Mouse (Mus musculus): ENCODE results near the gene Dnase2a. TPM values are rescaled to one million over a fixed set of nuclear protein-coding genes. Genes with fewer than 3 reads are reported as not detected.

The Dnase2a gene
- polyA plus RNA-seq, 2 experiments = 8.4 to 9.6 TPM

DNA sequence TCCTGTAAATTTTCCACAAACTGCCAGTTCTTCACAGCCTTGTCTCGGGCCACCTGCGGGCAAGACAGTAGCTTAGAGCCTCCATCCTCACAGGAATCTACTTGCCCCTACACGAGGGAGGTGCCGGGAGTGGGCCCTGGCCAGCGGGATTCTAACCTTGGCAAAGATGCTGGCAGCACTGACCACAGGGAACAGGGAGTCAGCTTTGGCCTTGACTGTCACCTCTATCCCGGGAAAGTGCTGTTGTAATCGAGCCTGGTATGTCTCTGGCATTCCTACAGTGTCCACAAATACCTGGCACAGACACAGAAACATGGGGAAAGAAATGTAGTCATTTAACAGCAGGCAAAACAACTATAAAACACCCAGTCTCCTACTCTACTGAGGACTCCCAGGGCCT is 51.5 kb downstream of the Dnase2a start:
- ATAC-seq (ENCODE audit: insufficient read depth) = no peak
- no peak overlapping the region for H3K4me3 ChIP-seq (ENCODE audit: insufficient read depth in 1 of 2, low read depth in 2 of 2, low read length in 2 of 2)
- peaks cover 0 to 6% of the 10 kb centered on the region in 2 experiments for H3K4me1 ChIP-seq (replicated peaks; ENCODE audit: control insufficient read depth in 2 of 2, insufficient read depth in 2 of 2, low read length in 1 of 2)
- no peak overlapping the region for H3K9ac ChIP-seq (replicated peaks)
- H3K27me3 ChIP-seq (ENCODE audit: control insufficient read depth, insufficient read depth, low read length) = no peaks in the 10 kb centered on the region
- TF ChIP-seq EP300 (IDR thresholded peaks at IDR 0.05; ENCODE audit: low read depth) = no peak
- TF ChIP-seq CTCF (IDR thresholded peaks at IDR 0.05; ENCODE audit: low read depth) = no peak
- DNase-seq (ENCODE audit: low read depth in 3 of 3, low spot score in 3 of 3) = no peak
- no peak overlapping the region for H3K4me2 ChIP-seq (ENCODE audit: low read depth)
- peaks cover 43% of the 10 kb centered on the region for H3K36me3 ChIP-seq (replicated peaks; ENCODE audit: control insufficient read depth, insufficient read depth, low read depth)
- 79% methylated on average over 7 of the region's 7 CpGs for WGBS (ENCODE audit: insufficient replicate concordance)
- H3K27ac ChIP-seq = no peak overlapping the region
- H3K9me3 ChIP-seq (ENCODE audit: control insufficient read depth, low read length) = no peaks in the 10 kb centered on the region

DNA sequence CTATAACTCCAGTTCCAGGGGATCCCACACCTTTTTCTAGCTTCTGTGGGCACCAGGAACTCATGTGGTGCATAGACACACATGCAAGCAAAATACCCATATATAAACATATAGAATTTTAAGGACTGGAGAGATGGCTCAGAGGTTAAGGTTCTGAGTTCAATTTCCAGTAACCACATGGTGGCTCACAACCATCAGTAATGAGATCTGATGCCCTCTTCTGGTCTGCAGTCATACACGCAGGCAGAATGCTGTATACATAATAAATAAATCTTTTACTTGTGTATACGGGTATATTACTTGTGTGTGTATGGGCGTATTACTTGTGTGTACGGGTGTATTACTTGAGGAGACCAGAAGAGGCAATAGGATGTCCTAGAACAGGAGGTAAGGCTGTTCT is 55.6 kb downstream of the Dnase2a start:
- TF ChIP-seq CTCF (IDR thresholded peaks at IDR 0.05; ENCODE audit: low read depth) (peak; percentile 53), EP300 (IDR thresholded peaks at IDR 0.05; ENCODE audit: low read depth) (no peak)
- Histone ChIP-seq H3K4me3 (ENCODE audit: insufficient read depth in 1 of 2, low read depth in 2 of 2, low read length in 2 of 2) (no peak overlapping the region), H3K27me3 (ENCODE audit: control insufficient read depth, insufficient read depth, low read length) (no peaks in the 10 kb centered on the region), H3K9ac (replicated peaks) (no peak overlapping the region), H3K36me3 (replicated peaks; ENCODE audit: control insufficient read depth, insufficient read depth, low read depth) (peaks cover 30% of the 10 kb centered on the region), H3K4me2 (ENCODE audit: low read depth) (peak overlapping the region; percentile 95), H3K4me1 (replicated peaks; ENCODE audit: control insufficient read depth in 2 of 2, insufficient read depth in 2 of 2, low read length in 1 of 2) (peaks cover 28 to 36% of the 10 kb centered on the region in 2 experiments), H3K9me3 (ENCODE audit: control insufficient read depth, low read length) (no peaks in the 10 kb centered on the region), H3K27ac (no peak overlapping the region)
- DNase-seq (ENCODE audit: low read depth in 3 of 3, low spot score in 3 of 3) = no peak
- ATAC-seq (ENCODE audit: insufficient read depth) = no peak
- WGBS (ENCODE audit: insufficient replicate concordance) = 65% methylated on average over 4 of the region's 4 CpGs

DNA sequence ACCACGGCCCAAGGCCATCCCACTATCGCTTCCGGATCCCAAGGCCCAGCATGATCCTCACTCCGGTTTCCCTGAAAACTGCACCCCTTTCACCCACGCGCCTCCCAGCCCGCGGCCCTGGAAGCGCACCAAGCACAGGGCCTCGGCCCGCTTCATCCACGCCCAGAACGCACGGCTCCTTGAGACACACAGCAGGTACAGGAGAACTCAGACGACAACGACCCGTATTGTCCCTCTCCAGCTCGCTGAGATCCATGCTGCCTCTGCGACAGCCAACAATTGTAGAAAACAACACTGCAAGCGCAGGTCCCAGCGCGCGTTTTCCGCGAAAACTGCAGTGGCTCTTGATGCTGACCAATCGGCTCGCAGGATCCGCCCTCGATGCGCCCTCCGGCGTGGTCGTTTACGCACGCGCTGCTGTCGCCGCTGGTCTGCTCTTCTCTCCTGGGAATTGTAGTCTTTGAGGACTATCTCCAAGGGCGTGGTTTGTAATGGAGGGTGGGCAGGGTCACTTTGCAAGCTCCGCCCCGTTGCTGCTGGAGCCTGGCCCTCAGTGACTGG is 57.5 kb downstream of the Dnase2a start:
- H3K27me3 ChIP-seq (ENCODE audit: control insufficient read depth, insufficient read depth, low read length) = no peaks in the 10 kb centered on the region
- H3K4me3 ChIP-seq (ENCODE audit: insufficient read depth in 1 of 2, low read depth in 2 of 2, low read length in 2 of 2) = peak overlapping the region; percentile 84 to 91
- no peaks in the 10 kb centered on the region for H3K9me3 ChIP-seq (ENCODE audit: control insufficient read depth, low read length)
- peak overlapping the region; percentile 86 for H3K9ac ChIP-seq (replicated peaks)
- peak; percentile 95 to 96 (median 95) for DNase-seq (ENCODE audit: low read depth in 3 of 3, low spot score in 3 of 3)
- H3K4me2 ChIP-seq (ENCODE audit: low read depth) = peak overlapping the region; percentile 95
- under 1% methylated on average over 41 of the region's 41 CpGs for WGBS (ENCODE audit: insufficient replicate concordance)
- ATAC-seq (ENCODE audit: insufficient read depth) = peak; percentile 75
- peaks cover 28 to 36% of the 10 kb centered on the region in 2 experiments for H3K4me1 ChIP-seq (replicated peaks; ENCODE audit: control insufficient read depth in 2 of 2, insufficient read depth in 2 of 2, low read length in 1 of 2)
- H3K27ac ChIP-seq = peak overlapping the region; percentile 88
- TF ChIP-seq CTCF (IDR thresholded peaks at IDR 0.05; ENCODE audit: low read depth) = peak; percentile 10; the same call in 1 of the 2 replicates
- TF ChIP-seq EP300 (IDR thresholded peaks at IDR 0.05; ENCODE audit: low read depth) = no peak
- peaks cover 29% of the 10 kb centered on the region for H3K36me3 ChIP-seq (replicated peaks; ENCODE audit: control insufficient read depth, insufficient read depth, low read depth)

DNA sequence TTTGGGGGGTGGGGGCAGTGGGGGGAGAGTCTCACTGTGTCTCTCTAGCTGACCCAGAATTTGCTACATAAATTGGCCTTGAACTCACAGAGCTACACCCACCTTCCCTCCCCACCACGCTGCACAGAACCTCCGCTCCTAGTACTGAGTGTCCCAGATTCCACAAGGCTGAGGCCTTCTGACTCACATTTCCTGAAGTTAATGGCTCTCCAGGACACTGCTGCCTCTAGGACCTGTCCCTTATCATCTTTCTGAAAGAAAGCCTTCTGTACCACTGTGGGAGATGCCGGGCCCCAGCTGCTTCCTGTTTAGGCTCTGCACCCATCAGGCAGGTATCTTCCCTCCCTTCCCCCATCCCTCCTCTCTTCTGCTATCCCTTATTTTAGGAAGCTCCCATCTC is 58.2 kb downstream of the Dnase2a start:
- TF ChIP-seq EP300 (IDR thresholded peaks at IDR 0.05; ENCODE audit: low read depth) = no peak
- TF ChIP-seq CTCF (IDR thresholded peaks at IDR 0.05; ENCODE audit: low read depth) = no peak

DNA sequence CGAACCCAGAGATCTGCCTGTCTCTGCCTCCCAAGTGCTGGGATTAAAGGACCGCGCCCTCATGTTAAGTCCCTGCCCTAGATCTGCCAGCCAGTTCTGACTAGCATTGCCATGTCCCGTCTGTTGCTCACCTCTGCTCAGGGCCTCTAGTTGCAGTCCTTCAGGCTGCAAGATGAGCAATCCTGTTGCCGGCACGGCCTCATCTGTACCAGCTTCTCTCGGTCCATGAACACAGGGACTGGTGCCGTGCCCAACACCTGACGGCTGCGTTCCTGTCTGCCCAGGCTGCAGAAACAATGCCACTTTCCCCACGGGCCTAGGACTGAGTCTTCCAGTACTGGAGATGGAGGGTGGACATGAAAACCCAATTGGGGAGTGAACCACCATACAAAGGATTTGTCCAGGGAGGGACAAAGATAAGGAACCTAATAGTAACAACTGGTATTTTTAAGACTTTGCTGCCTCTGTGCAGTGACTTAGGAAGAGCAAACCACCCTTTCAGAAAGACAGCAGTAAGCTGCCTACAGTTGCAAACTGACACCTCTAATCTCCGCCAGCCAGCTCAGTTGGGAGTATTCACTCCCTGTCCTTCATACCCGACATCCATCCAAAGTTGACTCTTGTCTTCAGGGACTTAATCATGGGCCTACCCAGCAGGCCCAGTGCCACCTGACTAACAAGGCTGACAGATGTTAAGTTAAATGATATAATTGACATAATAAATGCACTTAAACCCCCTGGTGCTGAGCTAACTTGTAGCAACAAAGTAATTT is 59.4 kb downstream of the Dnase2a start:
- peak overlapping the region in 1 of 2 experiments; percentile 89; a peak in 2 of 4 replicates for H3K4me3 ChIP-seq (ENCODE audit: insufficient read depth in 1 of 2, low read depth in 2 of 2, low read length in 2 of 2)
- ATAC-seq (ENCODE audit: insufficient read depth) (no peak), DNase-seq (ENCODE audit: low read depth in 3 of 3, low spot score in 3 of 3) (no peak)
- peak overlapping the region; percentile 97 for H3K27ac ChIP-seq
- H3K36me3 ChIP-seq (replicated peaks; ENCODE audit: control insufficient read depth, insufficient read depth, low read depth) = peaks cover 30% of the 10 kb centered on the region
- TF ChIP-seq EP300 (IDR thresholded peaks at IDR 0.05; ENCODE audit: low read depth) = no peak
- TF ChIP-seq CTCF (IDR thresholded peaks at IDR 0.05; ENCODE audit: low read depth) = no peak
- H3K27me3 ChIP-seq (ENCODE audit: control insufficient read depth, insufficient read depth, low read length) = no peaks in the 10 kb centered on the region
- peak overlapping the region; percentile 92 for H3K9ac ChIP-seq (replicated peaks)
- H3K4me1 ChIP-seq (replicated peaks; ENCODE audit: control insufficient read depth in 2 of 2, insufficient read depth in 2 of 2, low read length in 1 of 2) = peaks cover 39 to 48% of the 10 kb centered on the region in 2 experiments
- peak overlapping the region; percentile 95 for H3K4me2 ChIP-seq (ENCODE audit: low read depth)
- WGBS (ENCODE audit: insufficient replicate concordance) = 81% methylated on average over 13 of the region's 13 CpGs
- no peaks in the 10 kb centered on the region for H3K9me3 ChIP-seq (ENCODE audit: control insufficient read depth, low read length)

More for the DNA sequence above, 58.2 kb downstream of the Dnase2a start:
- WGBS (ENCODE audit: insufficient replicate concordance) = 16% methylated on average over 3 of the region's 3 CpGs
- H3K4me1 ChIP-seq (replicated peaks; ENCODE audit: control insufficient read depth in 2 of 2, insufficient read depth in 2 of 2, low read length in 1 of 2) = peaks cover 28 to 40% of the 10 kb centered on the region in 2 experiments
- no peaks in the 10 kb centered on the region for H3K9me3 ChIP-seq (ENCODE audit: control insufficient read depth, low read length)
- peak overlapping the region; percentile 63 for H3K9ac ChIP-seq (replicated peaks)
- no peaks in the 10 kb centered on the region for H3K27me3 ChIP-seq (ENCODE audit: control insufficient read depth, insufficient read depth, low read length)
- peak overlapping the region; percentile 88 for H3K27ac ChIP-seq
- H3K4me2 ChIP-seq (ENCODE audit: low read depth) = peak overlapping the region; percentile 95
- H3K4me3 ChIP-seq (ENCODE audit: insufficient read depth in 1 of 2, low read depth in 2 of 2, low read length in 2 of 2) = peak overlapping the region; percentile 14 to 91
- ATAC-seq (ENCODE audit: insufficient read depth) (no peak), DNase-seq (ENCODE audit: low read depth in 3 of 3, low spot score in 3 of 3) (no peak)
- peaks cover 29% of the 10 kb centered on the region for H3K36me3 ChIP-seq (replicated peaks; ENCODE audit: control insufficient read depth, insufficient read depth, low read depth)

Data from liver, embryonic 14.5 days (tissue).